Mouse (Mus musculus): ENCODE data around the gene Gabbr2. TPM values are rescaled to one million over a fixed set of nuclear protein-coding genes. Genes with fewer than 3 reads are reported as not detected.

Gabbr2 gene
- polyA plus RNA-seq, 1 experiment: not detected

- DNase-seq: no peak
- 74% methylated on average over 8 of the region's 8 CpGs for WGBS
- H3K4me1 ChIP-seq (ENCODE audit: control insufficient read depth, insufficient read depth, low read length): no peaks in the 10 kb centered on the region
- TF ChIP-seq CTCF (IDR thresholded peaks at IDR 0.05; ENCODE audit: insufficient read depth, low read length) (no peak), POLR2A (IDR thresholded peaks at IDR 0.05; ENCODE audit: borderline replicate concordance, extremely low read depth, low read depth, low read length) (no peak)
- H3K4me3 ChIP-seq (replicated peaks; ENCODE audit: extremely low read depth, low read depth, low read length): no peak overlapping the region
These were observed 242.7 kb downstream of the Gabbr2 start for GRCm38 (mm10) chr4:46749015-46749414.

DNA sequence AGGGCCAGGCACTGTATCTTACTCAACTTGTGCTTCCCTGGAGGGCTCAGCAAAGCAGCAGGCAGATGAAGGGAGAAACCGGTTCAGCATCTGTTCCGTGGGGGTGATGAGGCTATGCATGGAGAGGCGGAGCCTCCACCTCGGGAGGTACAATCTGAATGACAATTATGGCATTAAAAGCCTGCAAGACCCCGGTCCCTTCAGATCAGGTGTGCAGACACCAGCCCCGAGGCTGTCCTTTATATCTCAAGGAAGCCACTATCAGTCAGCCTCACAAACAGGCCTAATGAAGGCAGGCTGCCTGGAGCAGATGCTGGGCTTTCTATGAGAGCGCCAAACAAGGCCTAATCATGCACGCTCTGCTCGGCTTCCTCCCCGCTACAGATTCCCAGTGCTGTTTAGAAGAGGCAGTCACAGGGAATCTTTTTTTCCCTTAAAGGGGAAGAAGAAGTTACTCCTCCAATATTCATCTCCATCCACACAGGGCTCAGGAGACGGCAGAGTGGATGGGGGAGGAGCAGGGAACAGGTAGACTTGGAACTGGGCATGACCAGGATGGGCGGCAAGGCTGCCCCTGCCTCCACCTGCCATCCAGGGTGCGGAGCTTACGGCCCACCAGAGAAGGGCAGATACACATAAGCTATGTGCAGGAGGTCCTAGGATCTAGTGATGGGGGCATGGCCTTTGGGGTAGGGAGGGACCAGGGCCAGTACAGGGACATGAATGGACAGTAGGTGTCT is 244.5 kb downstream of the Gabbr2 start:
- DNase-seq: no peak
- WGBS: 50% methylated on average over 14 of the region's 14 CpGs
- no peak overlapping the region for H3K4me3 ChIP-seq (replicated peaks; ENCODE audit: extremely low read depth, low read depth, low read length)
- no peaks in the 10 kb centered on the region for H3K4me1 ChIP-seq (ENCODE audit: control insufficient read depth, insufficient read depth, low read length)
- no peak for TF ChIP-seq POLR2A (IDR thresholded peaks at IDR 0.05; ENCODE audit: borderline replicate concordance, extremely low read depth, low read depth, low read length)
- TF ChIP-seq CTCF (IDR thresholded peaks at IDR 0.05; ENCODE audit: insufficient read depth, low read length): no peak

- 92% methylated on average over 8 of the region's 8 CpGs for WGBS
- no peak for TF ChIP-seq CTCF (IDR thresholded peaks at IDR 0.05; ENCODE audit: insufficient read depth, low read length)
- TF ChIP-seq POLR2A (IDR thresholded peaks at IDR 0.05; ENCODE audit: borderline replicate concordance, extremely low read depth, low read depth, low read length): no peak
- Histone ChIP-seq H3K4me3 (replicated peaks; ENCODE audit: extremely low read depth, low read depth, low read length) (no peak overlapping the region), H3K4me1 (ENCODE audit: control insufficient read depth, insufficient read depth, low read length) (no peaks in the 10 kb centered on the region)
- DNase-seq: no peak
These were observed 246.1 kb downstream of the Gabbr2 start for GRCm38 (mm10) chr4:46745536-46745935.

GRCm38 (mm10) chr4:46744583-46745155 is 247.0 kb downstream of the Gabbr2 start:
- DNase-seq: no peak
- no peak overlapping the region for H3K4me3 ChIP-seq (replicated peaks; ENCODE audit: extremely low read depth, low read depth, low read length)
- 70% methylated on average over 7 of the region's 7 CpGs for WGBS
- no peaks in the 10 kb centered on the region for H3K4me1 ChIP-seq (ENCODE audit: control insufficient read depth, insufficient read depth, low read length)
- no peak for TF ChIP-seq POLR2A (IDR thresholded peaks at IDR 0.05; ENCODE audit: borderline replicate concordance, extremely low read depth, low read depth, low read length)
- no peak for TF ChIP-seq CTCF (IDR thresholded peaks at IDR 0.05; ENCODE audit: insufficient read depth, low read length)

DNA sequence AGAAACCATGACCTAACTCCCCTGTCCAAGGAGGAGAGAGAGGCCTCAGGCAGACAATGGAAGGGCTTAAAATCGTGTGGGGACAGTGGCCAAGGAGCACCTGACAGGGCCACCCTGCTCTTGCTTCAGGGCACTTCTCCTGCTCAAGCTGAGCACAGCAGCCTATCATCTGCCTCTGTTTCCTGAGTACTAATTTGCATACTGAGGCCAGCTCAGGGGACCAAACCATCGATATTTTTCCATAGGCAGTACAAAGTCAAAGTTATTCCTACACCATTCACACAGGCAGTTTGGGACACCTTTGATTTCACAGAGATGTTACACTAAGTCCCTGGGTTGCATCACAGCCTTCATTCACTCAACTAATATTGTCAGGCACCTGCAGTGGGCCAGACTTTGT is 249.1 kb downstream of the Gabbr2 start:
- 29% methylated on average over 2 of the region's 2 CpGs for WGBS
- TF ChIP-seq CTCF (IDR thresholded peaks at IDR 0.05; ENCODE audit: insufficient read depth, low read length) (no peak), POLR2A (IDR thresholded peaks at IDR 0.05; ENCODE audit: borderline replicate concordance, extremely low read depth, low read depth, low read length) (no peak)

GRCm38 (mm10) chr4:46736910-46737511 is 254.7 kb downstream of the Gabbr2 start:
- WGBS: 29% methylated on average over 9 of the region's 9 CpGs
- TF ChIP-seq CTCF (IDR thresholded peaks at IDR 0.05; ENCODE audit: insufficient read depth, low read length) (no peak), POLR2A (IDR thresholded peaks at IDR 0.05; ENCODE audit: borderline replicate concordance, extremely low read depth, low read depth, low read length) (no peak)
- Histone ChIP-seq H3K4me1 (ENCODE audit: control insufficient read depth, insufficient read depth, low read length) (no peaks in the 10 kb centered on the region), H3K4me3 (replicated peaks; ENCODE audit: extremely low read depth, low read depth, low read length) (no peak overlapping the region)
- DNase-seq: no peak

More for the DNA sequence above, 249.1 kb downstream of the Gabbr2 start:
- Histone ChIP-seq H3K4me1 (ENCODE audit: control insufficient read depth, insufficient read depth, low read length) (no peaks in the 10 kb centered on the region), H3K4me3 (replicated peaks; ENCODE audit: extremely low read depth, low read depth, low read length) (no peak overlapping the region)
- DNase-seq: no peak

- no peaks in the 10 kb centered on the region for H3K4me1 ChIP-seq (ENCODE audit: control insufficient read depth, insufficient read depth, low read length)
- WGBS: 40% methylated on average over 5 of the region's 5 CpGs
- TF ChIP-seq POLR2A (IDR thresholded peaks at IDR 0.05; ENCODE audit: borderline replicate concordance, extremely low read depth, low read depth, low read length) (no peak), CTCF (IDR thresholded peaks at IDR 0.05; ENCODE audit: insufficient read depth, low read length) (no peak)
- H3K4me3 ChIP-seq (replicated peaks; ENCODE audit: extremely low read depth, low read depth, low read length): no peak overlapping the region
- no peak for DNase-seq
These were observed 256.8 kb downstream of the Gabbr2 start for GRCm38 (mm10) chr4:46734906-46735305.

DNA sequence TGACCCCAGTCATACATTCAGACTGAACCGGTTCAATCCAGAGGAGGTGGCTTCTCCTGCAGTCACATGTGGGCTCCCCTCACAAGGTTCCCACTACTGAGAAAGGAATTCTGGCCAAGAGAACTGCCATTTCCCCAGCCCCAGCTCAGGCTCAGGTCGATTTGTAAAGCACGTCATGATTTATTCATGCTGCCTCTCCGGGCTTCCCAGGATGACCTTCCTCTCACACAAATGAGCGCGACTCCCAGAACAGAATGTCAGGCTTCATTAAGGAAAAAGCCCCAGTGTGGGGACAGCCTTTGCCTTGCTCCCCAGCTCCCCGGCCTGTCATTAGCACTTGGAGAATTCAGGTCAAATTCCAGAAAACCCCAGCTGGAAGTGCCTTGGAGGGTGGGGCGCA is 260.1 kb downstream of the Gabbr2 start:
- TF ChIP-seq POLR2A (IDR thresholded peaks at IDR 0.05; ENCODE audit: borderline replicate concordance, extremely low read depth, low read depth, low read length) (no peak), CTCF (IDR thresholded peaks at IDR 0.05; ENCODE audit: insufficient read depth, low read length) (no peak)
- WGBS: 42% methylated on average over 8 of the region's 8 CpGs
- DNase-seq: no peak
- no peak overlapping the region for H3K4me3 ChIP-seq (replicated peaks; ENCODE audit: extremely low read depth, low read depth, low read length)
- H3K4me1 ChIP-seq (ENCODE audit: control insufficient read depth, insufficient read depth, low read length): no peaks in the 10 kb centered on the region

GRCm38 (mm10) chr4:46729306-46730042 is 262.2 kb downstream of the Gabbr2 start:
- no peak for TF ChIP-seq CTCF (IDR thresholded peaks at IDR 0.05; ENCODE audit: insufficient read depth, low read length)
- TF ChIP-seq POLR2A (IDR thresholded peaks at IDR 0.05; ENCODE audit: borderline replicate concordance, extremely low read depth, low read depth, low read length): no peak
- whole genome bisulfite sequencing: 66% methylated on average over 9 of the region's 9 CpGs
- Histone ChIP-seq H3K4me3 (replicated peaks; ENCODE audit: extremely low read depth, low read depth, low read length) (no peak overlapping the region), H3K4me1 (ENCODE audit: control insufficient read depth, insufficient read depth, low read length) (no peaks in the 10 kb centered on the region)
- no peak for DNase-seq
